Comparison of ENCODE assay signal across 16 mouse cellular contexts in genomic region chr8:12431738-12432055, GRCm38 (mm10). TPM values are rescaled to one million over a fixed set of nuclear protein-coding genes. Genes with fewer than 3 reads are reported as not detected.
A peak's percentile ranks its signal among the peaks of the same experiment; 100 is the strongest.
DNase-seq lines count a peak whose midpoint lies in the region; ATAC-seq and TF ChIP-seq lines count a peak whose summit lies in the region.
"Had no signal": no experiment of that assay in that cellular context is flagged by ENCODE, and none has a peak within 500 bp of the region (broad histone marks: within the 10 kb centered on the region; RNA-seq: fewer than 3 reads in every experiment).

No protein-coding gene starts in this region.

- peaks cover 96% of the 10 kb centered on the region for H3K27me3 ChIP-seq in limb, embryonic 13.5 days
- H3K27me3 ChIP-seq in limb, embryonic 10.5 days (ENCODE audit: low read depth, poor library complexity, severe bottlenecking) = peaks cover 91% of the 10 kb centered on the region
- 0 out of 2 replicates have a peak, but pooled peaks cover 8% of the 10 kb centered on the region for H3K27me3 ChIP-seq in forebrain, embryonic 14.5 days (replicated peaks; ENCODE audit: control insufficient read depth, insufficient read depth, low read length)
- H3K27me3 ChIP-seq in hindbrain, postnatal 0 days (ENCODE audit: insufficient read depth, low read length) = peaks cover 46% of the 10 kb centered on the region
- peaks cover 42% of the 10 kb centered on the region for H3K27me3 ChIP-seq in neural tube, embryonic 14.5 days (ENCODE audit: control insufficient read depth, insufficient read depth, low read length)

- H3K36me3 ChIP-seq in limb, embryonic 13.5 days = no peaks in the 10 kb centered on the region
- H3K36me3 ChIP-seq in limb, embryonic 10.5 days = no peaks in the 10 kb centered on the region
- no peaks in the 10 kb centered on the region for H3K36me3 ChIP-seq in forebrain, embryonic 14.5 days (ENCODE audit: control insufficient read depth, insufficient read depth, low read length)
- no peaks in the 10 kb centered on the region for H3K36me3 ChIP-seq in hindbrain, postnatal 0 days (ENCODE audit: insufficient read depth, low read length)
- H3K36me3 ChIP-seq in neural tube, embryonic 14.5 days (ENCODE audit: control insufficient read depth, insufficient read depth, low read length) = no peaks in the 10 kb centered on the region
- H3K36me3 ChIP-seq: liver, embryonic 15.5 days had no signal

- no peak overlapping the region for H3K4me2 ChIP-seq in limb, embryonic 13.5 days (replicated peaks)
- H3K4me2 ChIP-seq in forebrain, embryonic 14.5 days (ENCODE audit: low read length) = peak overlapping the region; percentile 73
- H3K4me2 ChIP-seq in hindbrain, postnatal 0 days (ENCODE audit: low read depth, low read length) = peak overlapping the region; percentile 57
- peak overlapping the region; percentile 37; the same call in 1 of the 2 replicates for H3K4me2 ChIP-seq in neural tube, embryonic 14.5 days (ENCODE audit: low read depth, low read length)
- H3K4me2 ChIP-seq: liver, embryonic 15.5 days had no signal

- ATAC-seq in limb, embryonic 13.5 days (ENCODE audit: low FRiP score, low read depth) = no peak
- no peak for ATAC-seq in forebrain, embryonic 14.5 days
- ATAC-seq in hindbrain, postnatal 0 days = no peak
- no peak for ATAC-seq in neural tube, embryonic 14.5 days (ENCODE audit: low read depth)

- WGBS in limb, embryonic 13.5 days = 47% methylated on average over 6 of the region's 6 CpGs
- WGBS in limb, embryonic 10.5 days = 52% methylated on average over 6 of the region's 6 CpGs
- WGBS in forebrain, embryonic 14.5 days = 37% methylated on average over 6 of the region's 6 CpGs
- WGBS in hindbrain, postnatal 0 days = 60% methylated on average over 6 of the region's 6 CpGs
- WGBS in neural tube, embryonic 14.5 days = 59% methylated on average over 6 of the region's 6 CpGs

- no peak for DNase-seq in limb, embryonic 10.5 days (ENCODE audit: low spot score)
- peak; percentile 37 for DNase-seq in forebrain, embryonic 14.5 days (ENCODE audit: low spot score)
- no peak for DNase-seq in hindbrain, postnatal 0 days (ENCODE audit: low spot score)
- DNase-seq in spleen, postnatal 10 days (ENCODE audit: low spot score in 2 of 2) = no peak
- no peak for DNase-seq in lung, postnatal 14 days
- no peak for DNase-seq in kidney, postnatal 25 days
- DNase-seq: B cell, adult 2 months; kidney, adult 2 months; lung, postnatal 4 days; thymus, postnatal 25 days had no signal

- no peak overlapping the region for H3K9ac ChIP-seq in limb, embryonic 13.5 days
- H3K9ac ChIP-seq in forebrain, embryonic 14.5 days (ENCODE audit: low read length) = peak overlapping the region; percentile 71
- H3K9ac ChIP-seq in hindbrain, postnatal 0 days (replicated peaks; ENCODE audit: low read length) = peak overlapping the region; percentile 41; the same call in 1 of the 2 replicates
- no peak overlapping the region for H3K9ac ChIP-seq in neural tube, embryonic 14.5 days (replicated peaks; ENCODE audit: low read depth, low read length)
- H3K9ac ChIP-seq: liver, embryonic 15.5 days had no signal

- 0 out of 2 replicates have a peak overlapping the region, but pooled peaks have one; percentile 5 for H3K4me3 ChIP-seq in limb, embryonic 13.5 days
- H3K4me3 ChIP-seq in limb, embryonic 10.5 days = no peak overlapping the region
- 0 out of 2 replicates have a peak overlapping the region, but pooled peaks have one; percentile 32 for H3K4me3 ChIP-seq in forebrain, embryonic 14.5 days (ENCODE audit: low read depth, low read length)
- H3K4me3 ChIP-seq in hindbrain, postnatal 0 days (ENCODE audit: low read length) = no peak overlapping the region
- no peak overlapping the region for H3K4me3 ChIP-seq in neural tube, embryonic 14.5 days (ENCODE audit: low read depth, low read length)
- H3K4me3 ChIP-seq: liver, embryonic 15.5 days; myocyte had no signal

- H3K9me3 ChIP-seq in limb, embryonic 13.5 days = no peaks in the 10 kb centered on the region
- H3K9me3 ChIP-seq in limb, embryonic 10.5 days (replicated peaks) = no peaks in the 10 kb centered on the region
- no peaks in the 10 kb centered on the region for H3K9me3 ChIP-seq in forebrain, embryonic 14.5 days (replicated peaks; ENCODE audit: control insufficient read depth, low read length)
- no peaks in the 10 kb centered on the region for H3K9me3 ChIP-seq in hindbrain, postnatal 0 days (ENCODE audit: low read length)
- no peaks in the 10 kb centered on the region for H3K9me3 ChIP-seq in neural tube, embryonic 14.5 days (ENCODE audit: control insufficient read depth, low read length)
- H3K9me3 ChIP-seq: liver, embryonic 15.5 days had no signal

- H3K27ac ChIP-seq in limb, embryonic 13.5 days = no peak overlapping the region
- H3K27ac ChIP-seq in limb, embryonic 10.5 days = no peak overlapping the region
- H3K27ac ChIP-seq in forebrain, embryonic 14.5 days (ENCODE audit: low read depth, low read length) = peak overlapping the region; percentile 92; the same call in 1 of the 2 replicates
- peak overlapping the region; percentile 83 for H3K27ac ChIP-seq in hindbrain, postnatal 0 days
- H3K27ac ChIP-seq in neural tube, embryonic 14.5 days (ENCODE audit: low read depth, low read length) = no peak overlapping the region
- H3K27ac ChIP-seq: liver, embryonic 15.5 days had no signal

- peaks cover 32% of the 10 kb centered on the region for H3K4me1 ChIP-seq in limb, embryonic 13.5 days
- H3K4me1 ChIP-seq in limb, embryonic 10.5 days = peaks cover 25% of the 10 kb centered on the region
- H3K4me1 ChIP-seq in forebrain, embryonic 14.5 days (ENCODE audit: control insufficient read depth, insufficient read depth, low read length) = peaks cover 66% of the 10 kb centered on the region
- H3K4me1 ChIP-seq in hindbrain, postnatal 0 days (ENCODE audit: insufficient read depth, low read length) = peaks cover 18% of the 10 kb centered on the region; the same call in 1 of the 2 replicates
- H3K4me1 ChIP-seq in neural tube, embryonic 14.5 days (ENCODE audit: control insufficient read depth, insufficient read depth, low read length) = peaks cover 18% of the 10 kb centered on the region
- H3K4me1 ChIP-seq: liver, embryonic 15.5 days had no signal

- TF ChIP-seq CTCF in hindbrain, postnatal 0 days (IDR thresholded peaks at IDR 0.05; ENCODE audit: low read depth) = no peak

RNA-seq across cellular contexts. Expression of gene Sox1, which starts 36.6 kb away (rescaled TPM):
- not detected in 2 replicates for polyA plus RNA-seq in limb, embryonic 13.5 days (2015; fragmentation: Nextera tagmentation; extraction: Ambion mirVana)
- polyA plus RNA-seq in limb, embryonic 10.5 days (2016; fragmentation: Nextera tagmentation; extraction: Ambion mirVana) = not detected in 2 replicates
- 5.7 and 6.1 TPM in 2 replicates for polyA plus RNA-seq in forebrain, embryonic 14.5 days (2014; fragmentation: Nextera tagmentation; extraction: Ambion mirVana)
- total RNA-seq in hindbrain, postnatal 0 days (2014; rRNA removed) = 23.1 and 25.1 TPM in 2 replicates
- polyA plus RNA-seq in hindbrain, postnatal 0 days (2015; fragmentation: Nextera tagmentation; extraction: Ambion mirVana) = 2.5 and 2.7 TPM in 2 replicates
- 0.93 and 1.1 TPM in 2 replicates for polyA plus RNA-seq in neural tube, embryonic 14.5 days (2014; fragmentation: Nextera tagmentation; extraction: Ambion mirVana)
- total RNA-seq: heart, adult 8-10 months; heart, postnatal 25 days had no signal
- polyA plus RNA-seq: kidney, adult 2 months; liver, embryonic 15.5 days; myocyte had no signal

Comparison
In these comparisons a context has a peak if more than half of its experiments do, and no peak if none do; other contexts are left out.
1. H3K4me3 ChIP-seq: peak in limb, embryonic 13.5 days (single experiment) and forebrain, embryonic 14.5 days (single experiment); none in limb, embryonic 10.5 days (single experiment), hindbrain, postnatal 0 days (single experiment) and neural tube, embryonic 14.5 days (single experiment).
2. H3K27ac ChIP-seq: peak in forebrain, embryonic 14.5 days (single experiment) and hindbrain, postnatal 0 days (single experiment); none in limb, embryonic 13.5 days (single experiment), limb, embryonic 10.5 days (single experiment) and neural tube, embryonic 14.5 days (single experiment).
3. H3K9ac ChIP-seq: peak in forebrain, embryonic 14.5 days (single experiment) and hindbrain, postnatal 0 days (single experiment); none in limb, embryonic 13.5 days (single experiment) and neural tube, embryonic 14.5 days (single experiment).